Mouse (Mus musculus): ENCODE measurements around the gene Csf3. TPM values are rescaled to one million over a fixed set of nuclear protein-coding genes. Genes with fewer than 3 reads are reported as not detected.
A peak's percentile ranks its signal among the peaks of the same experiment; 100 is the strongest.

The Csf3 gene
- total and polyA plus RNA-seq, 3 experiments, result 0.18 TPM; not detected in 2

GRCm38 (mm10) chr11:98748506-98749416, 47.7 kb downstream of the Csf3 start:
- Histone ChIP-seq H3K79me2 (ENCODE audit: control insufficient read depth, insufficient read depth, low read length, poor library complexity) (peaks cover 6% of the 10 kb centered on the region), H3K36me3 (ENCODE audit: control insufficient read depth in 1 of 2, insufficient read depth in 2 of 2, low read length in 2 of 2) (peaks cover 0 to 39% of the 10 kb centered on the region in 2 experiments; a peak in 2 of 4 replicates), H3K4me1 (ENCODE audit: control insufficient read depth in 1 of 2, insufficient read depth in 2 of 2, low read length in 2 of 2) (peaks cover 42 to 51% of the 10 kb centered on the region in 2 experiments), H3K27me3 (ENCODE audit: control insufficient read depth in 1 of 2, insufficient read depth in 2 of 2, low read length in 2 of 2) (no peaks in the 10 kb centered on the region), H3K9ac (ENCODE audit: control insufficient read depth, low read depth, low read length, poor library complexity, severe bottlenecking) (no peak overlapping the region), H3K4me3 (ENCODE audit: control insufficient read depth in 1 of 2, insufficient read depth in 1 of 2, low read depth in 2 of 2, low read length in 2 of 2) (no peak overlapping the region), H3K9me3 (replicated peaks; ENCODE audit: insufficient read depth, low read length) (no peaks in the 10 kb centered on the region), H3K27ac (ENCODE audit: control insufficient read depth, low read depth, low read length) (peak overlapping the region; percentile 72; the same call in 1 of the 2 replicates)
- DNase-seq (ENCODE audit: low read depth, low spot score), result peak; percentile 69
- no peak for TF ChIP-seq ZNF384 (IDR thresholded peaks at IDR 0.05; ENCODE audit: low read depth, low read length)
- TF ChIP-seq MXI1 (IDR thresholded peaks at IDR 0.05; ENCODE audit: low read depth, low read length), result peak; percentile 38
- no peak for TF ChIP-seq POLR2AphosphoS2 (IDR thresholded peaks at IDR 0.05; ENCODE audit: low read length)
- TF ChIP-seq CTCF (IDR thresholded peaks at IDR 0.05 in 2 of 3, conservative IDR thresholded peaks at IDR 0.05 in 1 of 3; ENCODE audit: control insufficient read depth in 1 of 3, insufficient read depth in 1 of 3, low read depth in 2 of 3, low read length in 3 of 3, poor library complexity in 1 of 3, severe bottlenecking in 1 of 3), result peak in 2 of 3 experiments; percentile 20 to 29; a peak in 3 of 6 replicates
- TF ChIP-seq MAZ (IDR thresholded peaks at IDR 0.05; ENCODE audit: low read depth, low read length), result 0 out of 2 replicates have a peak, but pooled peaks have one; percentile 15
- peak; percentile 27; the same call in 1 of the 2 replicates for TF ChIP-seq SIN3A (IDR thresholded peaks at IDR 0.05; ENCODE audit: low read length)
- TF ChIP-seq HCFC1 (IDR thresholded peaks at IDR 0.05; ENCODE audit: low read depth, low read length), result 0 out of 2 replicates have a peak, but pooled peaks have one; percentile 25
- TF ChIP-seq ELF1 (IDR thresholded peaks at IDR 0.05; ENCODE audit: low read depth, low read length), result 0 out of 2 replicates have a peak, but pooled peaks have one; percentile 7
- 0 out of 2 replicates have a peak, but pooled peaks have one; percentile 24 for TF ChIP-seq BHLHE40 (IDR thresholded peaks at IDR 0.05; ENCODE audit: borderline replicate concordance, low read depth, low read length)

- H3K36me3 ChIP-seq (ENCODE audit: control insufficient read depth in 1 of 2, insufficient read depth in 2 of 2, low read length in 2 of 2), result peaks cover 0 to 44% of the 10 kb centered on the region in 2 experiments; a peak in 2 of 4 replicates
These were observed 48.7 kb downstream of the Csf3 start for GRCm38 (mm10) chr11:98749716-98750115.

More at GRCm38 (mm10) chr11:98749716-98750115, 48.7 kb downstream of the Csf3 start:
- Histone ChIP-seq H3K4me3 (ENCODE audit: control insufficient read depth in 1 of 2, insufficient read depth in 1 of 2, low read depth in 2 of 2, low read length in 2 of 2) (no peak overlapping the region), H3K79me2 (ENCODE audit: control insufficient read depth, insufficient read depth, low read length, poor library complexity) (peaks cover 6% of the 10 kb centered on the region), H3K27me3 (ENCODE audit: control insufficient read depth in 1 of 2, insufficient read depth in 2 of 2, low read length in 2 of 2) (no peaks in the 10 kb centered on the region), H3K4me1 (ENCODE audit: control insufficient read depth in 1 of 2, insufficient read depth in 2 of 2, low read length in 2 of 2) (peaks cover 50 to 60% of the 10 kb centered on the region in 2 experiments), H3K9ac (ENCODE audit: control insufficient read depth, low read depth, low read length, poor library complexity, severe bottlenecking) (no peak overlapping the region), H3K9me3 (replicated peaks; ENCODE audit: insufficient read depth, low read length) (no peaks in the 10 kb centered on the region), H3K27ac (ENCODE audit: control insufficient read depth, low read depth, low read length) (no peak overlapping the region)
- DNase-seq (ENCODE audit: low read depth, low spot score), result no peak
- TF ChIP-seq NELFE (IDR thresholded peaks at IDR 0.05; ENCODE audit: low read depth, low read length), result no peak
- no peak for TF ChIP-seq E2F4 (IDR thresholded peaks at IDR 0.05; ENCODE audit: borderline replicate concordance, low read depth, low read length)
- TF ChIP-seq UBTF (IDR thresholded peaks at IDR 0.05; ENCODE audit: borderline replicate concordance, insufficient read depth, low read depth, low read length), result no peak
- no peak for TF ChIP-seq CHD2 (IDR thresholded peaks at IDR 0.05; ENCODE audit: low read length)
- no peak for TF ChIP-seq MAX (IDR thresholded peaks at IDR 0.05; ENCODE audit: low read length)
- TF ChIP-seq MYC (IDR thresholded peaks at IDR 0.05; ENCODE audit: low read depth, low read length), result no peak
- TF ChIP-seq CTCF (IDR thresholded peaks at IDR 0.05 in 2 of 3, conservative IDR thresholded peaks at IDR 0.05 in 1 of 3; ENCODE audit: control insufficient read depth in 1 of 3, insufficient read depth in 1 of 3, low read depth in 2 of 3, low read length in 3 of 3, poor library complexity in 1 of 3, severe bottlenecking in 1 of 3), result no peak

All from MEL (cell line).